Mouse (Mus musculus) MEL (cell line): ENCODE measurements at regions not wholly inside any gene's neighbourhood (a gene's known extent, or its start where the extent isn't known, plus 50 kb on each side); places are given as distances from the start of the nearest gene placed in this dataset.

Source experiments
- BHLHE40 ChIP-seq: IDR thresholded peaks from 2 replicates; pipeline ENCODE4 v1.6.1; 2012; ENCODE audit warnings: low read depth, mild to moderate bottlenecking, inconsistent platforms, low read length, improper control_type of control experiment, borderline replicate concordance
- CHD2 ChIP-seq: IDR thresholded peaks from 2 replicates; pipeline ENCODE4 v1.6.1; 2011; ENCODE audit warnings: low read length, improper control_type of control experiment
- E2F4 ChIP-seq: IDR thresholded peaks from 2 replicates; pipeline ENCODE4 v1.6.1; 2011; ENCODE audit warnings: low read depth, low read length, improper control_type of control experiment, borderline replicate concordance
- TCF12 ChIP-seq: IDR thresholded peaks from 2 replicates; pipeline ENCODE4 v1.6.1; 2014; ENCODE audit warnings: low read depth, mild to moderate bottlenecking, inconsistent platforms, low read length, improper control_type of control experiment, moderate library complexity

DNA sequence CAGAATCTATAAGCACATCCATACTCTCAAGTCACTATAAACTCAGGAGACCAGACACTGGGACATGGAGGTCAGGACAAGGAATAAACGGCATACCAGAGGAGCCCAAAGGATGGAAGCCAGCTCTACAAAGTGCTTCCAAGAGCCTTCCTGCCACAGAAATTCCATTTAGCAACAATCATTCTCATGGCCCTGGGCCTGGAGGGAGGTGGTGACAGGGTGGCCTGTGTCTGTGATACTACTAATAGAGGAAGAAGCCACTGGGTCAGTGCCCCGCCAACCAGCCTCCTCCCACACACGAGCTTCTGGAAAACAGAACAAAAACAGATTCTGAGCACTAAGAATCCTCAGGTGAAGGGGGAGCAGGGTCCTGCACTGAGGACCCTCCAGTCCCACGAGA, 145.8 kb upstream of the Pkdcc start:
- TF ChIP-seq E2F4, result no peak
- no peak for TF ChIP-seq CHD2
- TF ChIP-seq BHLHE40, result no peak
- TF ChIP-seq TCF12, result no peak
